Mouse (Mus musculus) embryonic facial prominence, embryonic 11.5 days (tissue): Measurements from ENCODE around the gene Mob3a. TPM values are rescaled to one million over a fixed set of nuclear protein-coding genes. Genes with fewer than 3 reads are reported as not detected.
A peak's percentile ranks its signal among the peaks of the same experiment; 100 is the strongest.

ENCODE experiments used
- ATAC-seq: fragments of 200-750 bp; cut with Nextera tagmentation; replicated peaks from 2 replicates; pipeline ENCODE4 v1.8.0; 2017; ENCODE audit warnings: low read depth; ENCODE audit not compliant: insufficient number of reproducible peaks, low FRiP score, low TSS enrichment
- DNase-seq: peaks from one replicate; pipeline ENCODE4 v3.0.0-alpha.2; 2015; ENCODE audit warnings: low spot score
- H3K27ac ChIP-seq: fragments of 300-500 bp; sonication (generic); replicated peaks from 2 replicates; pipeline ENCODE4 v1.5.1; 2014; ENCODE audit warnings: mild to moderate bottlenecking, low read depth, low read length, control low read depth
- H3K27me3 ChIP-seq: fragments of 300-500 bp; sonication (generic); 2 replicates; pipeline ENCODE4 v1.6.1; 2014; ENCODE audit warnings: mild to moderate bottlenecking, low read length, moderate library complexity, mixed read lengths; ENCODE audit not compliant: control insufficient read depth, insufficient read depth
- H3K36me3 ChIP-seq: fragments of 300-500 bp; sonication (generic); replicated peaks from 2 replicates; pipeline ENCODE4 v1.6.1; 2014; ENCODE audit warnings: low read depth, mild to moderate bottlenecking, low read length, moderate library complexity, mixed read lengths; ENCODE audit not compliant: control insufficient read depth, insufficient read depth
- H3K4me1 ChIP-seq: fragments of 300-500 bp; sonication (generic); 2 replicates; pipeline ENCODE4 v1.6.1; 2014; ENCODE audit warnings: low read length, mixed read lengths; ENCODE audit not compliant: control insufficient read depth, insufficient read depth
- H3K4me2 ChIP-seq: fragments of 300-500 bp; sonication (generic); 2 replicates; pipeline ENCODE4 v1.6.1; 2014; ENCODE audit warnings: low read depth, mild to moderate bottlenecking, control low read depth, low read length, moderate library complexity
- H3K4me3 ChIP-seq: fragments of 300-500 bp; sonication (generic); 2 replicates; pipeline ENCODE4 v1.5.1; 2014; ENCODE audit warnings: low read depth, low read length, control low read depth
- H3K9ac ChIP-seq: fragments of 300-500 bp; sonication (generic); replicated peaks from 2 replicates; pipeline ENCODE4 v1.6.1; 2014; ENCODE audit warnings: mild to moderate bottlenecking, control low read depth, low read length
- H3K9me3 ChIP-seq: fragments of 300-500 bp; sonication (generic); replicated peaks from 2 replicates; pipeline ENCODE4 v1.6.1; 2016; ENCODE audit warnings: mild to moderate bottlenecking, low read length, inconsistent platforms, mixed read lengths; ENCODE audit not compliant: control insufficient read depth
- WGBS: fragments of 180-500 bp; shearing (Covaris S2); extraction: QIAGEN DNeasy Blood & Tissue Kit; methylation state at CpG from one replicate; pipeline ENCODE4 v1.1.7; 2014; 5-methylcytosine and 5-hydroxymethylcytosine counted together
- polyA plus RNA-seq: library from polyadenylated mRNA; unstranded; fragments of >200 nt; fragmentation: Nextera tagmentation; extraction: Ambion mirVana; gene quantifications from 2 replicates; pipeline ENCODE4 v1.2.1, GENCODE M21; 2014

The Mob3a gene
- polyA plus RNA-seq, result 42.3 and 45.0 TPM in 2 replicates

DNA sequence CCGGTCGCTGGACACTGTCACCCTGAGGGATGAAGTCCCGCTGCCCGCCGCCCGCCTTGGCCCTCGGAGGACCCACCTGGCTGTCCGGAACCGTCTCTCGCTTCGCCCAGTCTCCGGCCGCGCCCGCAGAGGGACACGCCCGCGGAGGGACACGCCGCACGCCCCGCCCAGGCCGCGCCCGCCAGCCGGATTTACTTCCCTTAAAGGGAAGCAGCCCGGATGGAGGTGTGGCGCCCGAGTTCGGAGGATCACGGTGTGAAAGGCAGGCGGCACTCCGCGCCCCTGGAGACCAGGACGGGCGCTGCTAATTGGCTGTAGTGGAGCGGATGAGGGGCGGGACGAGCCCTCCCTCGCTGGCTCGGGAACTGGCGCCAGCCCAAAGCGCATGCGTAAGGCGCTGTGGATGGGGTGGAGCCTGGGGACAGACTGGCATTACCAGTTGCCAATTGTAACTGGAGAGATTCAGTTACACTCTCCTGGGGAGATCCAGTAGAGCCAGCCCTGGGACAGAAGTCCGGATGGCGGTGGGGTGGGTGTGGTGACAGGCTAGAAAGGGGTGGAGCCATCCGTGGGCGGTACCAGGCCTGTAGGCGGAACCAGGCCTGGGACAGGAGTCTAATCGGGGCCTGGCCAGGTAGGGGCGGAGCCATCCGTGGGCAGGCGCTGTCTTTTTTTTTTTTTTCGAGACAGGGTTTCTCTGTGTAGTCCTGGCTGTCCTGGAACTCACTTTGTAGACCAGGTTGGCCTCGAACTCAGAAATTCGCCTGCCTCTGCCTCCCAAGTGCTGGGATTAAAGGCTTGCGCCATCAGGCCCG lies at the start of gene Mob3a, which contains the start of gene Izumo4:
Mob3a (minus strand) TSS at position 257 of the 815 bp plus-strand sequence.
Izumo4 (plus strand) TSS at position 464 of the 815 bp plus-strand sequence.
- ATAC-seq, result peak; percentile 96
- Histone ChIP-seq H3K27me3 (no peaks in the 10 kb centered on the region), H3K9me3 (no peaks in the 10 kb centered on the region), H3K36me3 (peaks cover under 1% of the 10 kb centered on the region; the same call in 1 of the 2 replicates), H3K4me2 (peak within 1 kb of the TSS; percentile 73), H3K4me1 (peaks cover 5% of the 10 kb centered on the region; the same call in 1 of the 2 replicates), H3K4me3 (peak within 1 kb of the TSS; percentile 59), H3K9ac (peak within 1 kb of the TSS; percentile 76), H3K27ac (no peak within 1 kb of the TSS; the same call in 1 of the 2 replicates)
- WGBS, result under 1% methylated on average over 59 of the region's 59 CpGs
- peak; percentile 99 for DNase-seq

DNA sequence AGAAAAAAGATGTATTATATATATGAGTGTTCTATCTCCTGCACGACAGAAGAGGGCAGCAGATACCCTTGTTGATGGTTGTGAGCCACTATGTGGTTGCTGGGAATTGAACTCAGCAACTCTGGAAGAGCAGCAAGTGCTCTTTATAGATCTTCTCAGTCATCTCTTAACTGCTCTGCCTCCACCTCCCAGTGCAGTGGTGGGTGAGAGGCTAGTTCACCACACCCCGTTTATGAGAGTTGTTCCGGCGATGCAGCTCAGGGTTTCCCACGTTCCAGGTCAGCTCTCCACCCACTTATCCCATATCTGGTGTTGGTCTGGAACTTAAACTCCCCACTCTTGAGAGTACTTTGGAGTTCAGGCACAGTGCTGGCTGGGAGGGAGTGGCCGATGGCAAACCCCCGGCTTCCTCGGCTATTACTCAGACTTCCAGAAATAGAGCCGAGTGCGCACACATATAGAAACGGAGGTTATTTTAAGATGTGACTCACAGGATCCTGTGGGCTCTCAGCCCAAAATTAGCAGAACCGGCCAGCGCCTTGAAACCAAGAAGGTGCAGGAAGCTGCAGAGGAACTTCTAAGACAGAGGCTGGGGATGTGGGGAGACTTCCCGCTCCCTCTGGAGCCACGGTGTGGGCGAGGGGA lies 49.5 kb upstream of the Mob3a start:
- H3K4me3 ChIP-seq, result no peak overlapping the region
- H3K4me1 ChIP-seq, result peaks cover 3% of the 10 kb centered on the region; the same call in 1 of the 2 replicates
- no peak for DNase-seq
- H3K27me3 ChIP-seq, result no peaks in the 10 kb centered on the region
- 18% methylated on average over 16 of the region's 16 CpGs for WGBS
- H3K9ac ChIP-seq, result no peak overlapping the region
- no peaks in the 10 kb centered on the region for H3K9me3 ChIP-seq
- no peak for ATAC-seq
- H3K36me3 ChIP-seq, result no peaks in the 10 kb centered on the region
- H3K4me2 ChIP-seq, result peak overlapping the region; percentile 36; the same call in 1 of the 2 replicates
- H3K27ac ChIP-seq, result no peak overlapping the region

DNA sequence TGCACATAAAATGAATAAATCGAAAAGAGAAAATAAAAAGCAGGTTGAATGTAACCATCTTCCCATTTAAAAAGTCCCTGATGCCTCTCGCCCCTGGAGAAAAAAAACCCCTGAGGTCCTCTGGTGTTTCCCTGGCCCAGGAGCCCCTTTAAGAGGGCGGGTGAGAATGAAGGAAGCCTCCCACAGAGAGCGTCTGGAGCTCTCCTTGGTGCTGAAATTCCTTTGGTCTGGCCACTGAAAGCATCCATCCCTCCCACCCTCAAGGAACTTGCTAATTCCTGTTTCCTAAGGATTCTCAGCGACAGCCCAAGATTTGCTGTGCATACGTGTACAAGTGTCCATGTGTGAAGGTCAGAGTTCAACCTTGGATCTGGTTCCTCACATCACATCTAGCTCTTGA lies 46.8 kb upstream of the Mob3a start:
- no peak for ATAC-seq
- Histone ChIP-seq H3K27ac (no peak overlapping the region), H3K4me1 (no peaks in the 10 kb centered on the region), H3K9me3 (no peaks in the 10 kb centered on the region), H3K4me2 (no peak overlapping the region), H3K9ac (no peak overlapping the region), H3K4me3 (no peak overlapping the region), H3K27me3 (no peaks in the 10 kb centered on the region), H3K36me3 (no peaks in the 10 kb centered on the region)
- WGBS, result 10% methylated on average over 6 of the region's 6 CpGs
- peak; percentile 92 for DNase-seq

DNA sequence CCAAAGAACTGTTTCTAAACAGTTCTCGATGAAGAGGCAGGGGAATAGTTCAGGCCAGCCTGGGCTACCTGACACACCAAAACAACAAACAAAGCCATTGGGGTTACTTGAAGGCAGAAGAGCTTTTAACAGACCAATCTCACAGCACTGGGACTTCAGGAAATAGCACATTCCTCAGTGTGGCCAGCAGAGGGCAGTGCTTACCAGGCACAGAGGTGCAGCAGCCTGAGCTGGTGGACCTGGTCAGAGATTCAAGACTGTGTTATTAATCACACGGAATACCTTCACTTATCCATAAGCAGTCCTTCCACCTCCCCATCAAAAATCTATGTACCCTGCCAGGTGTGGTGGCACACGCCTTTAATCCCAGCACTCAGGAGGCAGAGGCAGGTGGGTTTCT lies 45.6 kb upstream of the Mob3a start:
- 19% methylated on average over 3 of the region's 3 CpGs for WGBS
- no peaks in the 10 kb centered on the region for H3K36me3 ChIP-seq
- H3K27me3 ChIP-seq, result no peaks in the 10 kb centered on the region
- no peaks in the 10 kb centered on the region for H3K4me1 ChIP-seq
- no peak overlapping the region for H3K27ac ChIP-seq
- H3K4me2 ChIP-seq, result no peak overlapping the region
- H3K4me3 ChIP-seq, result no peak overlapping the region
- no peaks in the 10 kb centered on the region for H3K9me3 ChIP-seq
- peak; percentile 77 for DNase-seq
- no peak for ATAC-seq
- H3K9ac ChIP-seq, result no peak overlapping the region

DNA sequence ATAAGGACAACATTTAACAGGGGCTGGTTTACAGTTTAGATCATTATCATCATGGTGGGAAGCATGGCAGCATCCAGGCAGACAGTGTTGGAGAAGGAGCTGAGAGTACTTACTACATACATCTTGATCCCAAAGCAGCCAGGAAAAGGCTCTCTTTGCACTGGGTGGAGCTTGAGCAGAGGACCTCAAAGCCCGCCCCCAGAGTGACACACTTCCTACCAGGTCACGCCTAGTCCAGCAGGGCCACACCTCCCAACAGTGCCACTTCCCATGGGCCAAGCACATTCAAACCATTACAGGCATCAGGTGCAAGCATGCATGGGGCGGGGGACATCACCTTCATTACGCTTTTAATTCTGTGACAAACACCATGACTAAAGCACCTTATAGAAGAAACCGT lies 42.5 kb upstream of the Mob3a start:
- DNase-seq (no peak), ATAC-seq (no peak)
- no peaks in the 10 kb centered on the region for H3K9me3 ChIP-seq
- H3K36me3 ChIP-seq, result no peaks in the 10 kb centered on the region
- WGBS, result 41% methylated on average over 5 of the region's 5 CpGs
- no peaks in the 10 kb centered on the region for H3K27me3 ChIP-seq
- H3K4me2 ChIP-seq, result no peak overlapping the region
- no peak overlapping the region for H3K9ac ChIP-seq
- no peak overlapping the region for H3K4me3 ChIP-seq
- peaks cover 6% of the 10 kb centered on the region; the same call in 1 of the 2 replicates for H3K4me1 ChIP-seq
- H3K27ac ChIP-seq, result no peak overlapping the region

DNA sequence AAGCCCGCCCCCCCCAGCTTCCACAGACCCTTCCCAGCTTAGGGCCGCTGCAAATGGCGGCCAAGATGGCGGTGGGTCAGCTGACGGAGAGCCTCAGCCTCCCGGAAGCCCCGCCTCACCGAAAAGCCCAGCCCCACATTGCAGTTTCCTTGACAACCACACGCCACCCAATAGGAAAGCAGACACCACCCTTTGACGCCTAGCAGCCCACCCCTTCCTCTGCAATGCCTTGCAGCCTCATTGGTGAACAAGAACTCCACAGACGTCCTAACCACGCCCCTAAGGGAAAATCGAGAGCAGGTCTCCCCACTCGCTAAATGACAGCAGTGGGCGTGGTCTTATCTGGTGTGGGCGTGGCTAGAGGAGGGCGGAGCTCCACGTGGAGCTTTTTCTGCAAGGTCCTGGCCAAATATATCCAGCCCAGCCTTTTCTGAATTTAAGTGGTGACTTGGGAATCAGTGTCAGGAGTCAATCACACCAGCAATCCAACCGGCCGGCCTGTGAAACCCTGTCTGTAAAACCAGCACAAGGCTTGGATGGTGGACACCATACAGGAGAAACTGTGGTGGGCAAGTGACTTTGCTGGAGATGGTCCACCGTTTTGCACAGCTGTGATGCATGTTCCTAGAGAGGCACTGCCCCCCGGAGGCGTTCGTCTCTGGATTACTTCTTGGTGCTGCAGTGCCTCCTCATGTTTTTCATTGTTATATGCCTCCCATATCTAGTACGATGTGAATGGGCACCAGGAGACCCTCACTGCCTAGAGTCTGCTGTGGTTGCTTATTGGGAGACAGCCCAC lies 40.6 kb upstream of the Mob3a start, which contains the start of gene Ap3d1:
Ap3d1 (minus strand) TSS at position 85 of the 799 bp plus-strand sequence.
- 2% methylated on average over 25 of the region's 25 CpGs for WGBS
- H3K4me2 ChIP-seq, result peak within 1 kb of the TSS; percentile 80
- peak; percentile 99 for DNase-seq
- H3K9me3 ChIP-seq, result no peaks in the 10 kb centered on the region
- ATAC-seq, result peak; percentile 98
- H3K4me3 ChIP-seq, result peak within 1 kb of the TSS; percentile 98
- H3K4me1 ChIP-seq, result peaks cover 6% of the 10 kb centered on the region; the same call in 1 of the 2 replicates
- H3K36me3 ChIP-seq, result no peaks in the 10 kb centered on the region
- no peaks in the 10 kb centered on the region for H3K27me3 ChIP-seq
- H3K27ac ChIP-seq, result peak within 1 kb of the TSS; percentile 61
- peak within 1 kb of the TSS; percentile 94 for H3K9ac ChIP-seq

DNA sequence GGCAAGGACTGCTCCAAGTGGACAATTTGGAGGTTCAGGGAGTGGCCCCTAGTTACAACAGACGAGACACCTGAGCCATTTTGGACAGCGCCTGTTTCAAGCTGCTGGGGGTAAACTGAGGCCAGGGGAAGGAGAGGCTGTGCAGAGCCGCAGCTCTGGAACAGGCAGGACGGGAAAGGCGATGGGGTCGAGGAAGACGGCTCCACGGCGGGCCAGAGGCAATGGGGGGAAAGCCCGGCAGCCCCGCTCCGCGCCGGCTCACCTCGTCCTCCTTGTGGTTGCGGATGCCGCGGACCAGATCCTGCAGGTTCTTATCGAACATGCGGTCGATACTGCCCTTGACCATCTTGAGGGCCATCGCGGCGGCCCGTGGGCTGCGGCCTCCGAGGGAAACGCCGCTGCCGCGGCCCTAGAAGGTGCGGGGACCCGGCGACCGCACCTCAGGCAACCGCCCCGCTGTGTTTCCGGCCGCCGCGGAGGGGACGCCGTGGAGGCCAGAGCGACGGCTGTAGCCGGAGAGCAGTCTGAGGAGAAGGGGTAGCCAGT lies 39.9 kb upstream of the Mob3a start:
- Histone ChIP-seq H3K4me2 (peak overlapping the region; percentile 80), H3K4me3 (peak overlapping the region; percentile 98), H3K36me3 (no peaks in the 10 kb centered on the region), H3K27me3 (no peaks in the 10 kb centered on the region), H3K9me3 (no peaks in the 10 kb centered on the region), H3K4me1 (peaks cover 6% of the 10 kb centered on the region; the same call in 1 of the 2 replicates), H3K27ac (peak overlapping the region; percentile 61), H3K9ac (peak overlapping the region; percentile 94)
- DNase-seq, result no peak
- ATAC-seq, result peak; percentile 30; the same call in 1 of the 2 replicates
- under 1% methylated on average over 45 of the region's 46 CpGs for WGBS
